Mouse (Mus musculus): ENCODE measurements at regions not wholly inside any gene's neighbourhood (a gene's known extent, or its start where the extent isn't known, plus 50 kb on each side); places are given as distances from the start of the nearest gene placed in this dataset.

DNA sequence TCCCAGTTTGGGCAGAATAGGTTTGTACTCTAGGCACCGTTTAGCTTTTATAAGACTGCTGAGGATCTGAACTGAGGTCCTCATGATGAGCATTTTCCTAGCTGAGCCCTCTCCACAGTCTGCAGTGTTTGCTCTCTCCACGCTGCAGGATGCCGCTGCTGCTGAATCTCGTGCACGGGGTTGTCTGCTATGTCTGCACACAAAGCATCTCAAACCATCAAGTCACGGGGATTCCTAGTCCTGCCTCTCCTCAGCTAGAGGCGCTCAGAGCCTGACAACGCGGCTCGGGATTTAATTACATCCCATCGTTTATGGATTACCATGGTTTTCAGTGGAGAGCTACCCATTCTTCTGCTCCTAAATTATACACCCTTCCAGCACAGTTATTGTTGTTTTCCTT is 175.6 kb downstream of the Rnf144b start:
- no peak for DNase-seq (ENCODE audit: low spot score in 2 of 2)

- DNase-seq (ENCODE audit: low spot score in 2 of 2), result no peak
Observed at GRCm38 (mm10) chr13:47300486-47300885, 178.0 kb downstream of the Rnf144b start.

DNA sequence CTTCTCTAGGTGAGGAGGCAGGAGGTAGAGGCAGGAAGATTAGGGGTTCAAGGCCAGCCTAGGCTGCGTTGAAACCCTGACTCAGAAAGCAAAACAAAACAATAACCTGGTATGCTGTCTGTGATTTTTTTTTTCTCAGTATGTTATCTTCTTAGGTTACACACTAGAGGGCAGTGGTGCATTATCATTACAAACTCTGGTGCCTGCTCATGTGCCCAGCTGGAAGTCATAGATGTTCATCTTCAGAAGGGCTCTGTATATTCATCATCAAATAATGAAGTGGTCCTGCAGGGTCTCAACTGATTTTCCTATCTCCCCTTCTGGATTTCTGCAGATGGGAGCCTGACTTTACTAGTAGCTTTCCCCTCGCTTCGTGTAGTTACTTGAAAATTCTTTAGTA is 178.6 kb downstream of the Rnf144b start:
- peak in 1 of 2 experiments; percentile 21 for DNase-seq (ENCODE audit: low spot score in 2 of 2)

GRCm38 (mm10) chr13:47309492-47309891 is 187.0 kb downstream of the Rnf144b start:
- peak in 1 of 2 experiments; percentile 27 for DNase-seq (ENCODE audit: low spot score in 2 of 2)

DNA sequence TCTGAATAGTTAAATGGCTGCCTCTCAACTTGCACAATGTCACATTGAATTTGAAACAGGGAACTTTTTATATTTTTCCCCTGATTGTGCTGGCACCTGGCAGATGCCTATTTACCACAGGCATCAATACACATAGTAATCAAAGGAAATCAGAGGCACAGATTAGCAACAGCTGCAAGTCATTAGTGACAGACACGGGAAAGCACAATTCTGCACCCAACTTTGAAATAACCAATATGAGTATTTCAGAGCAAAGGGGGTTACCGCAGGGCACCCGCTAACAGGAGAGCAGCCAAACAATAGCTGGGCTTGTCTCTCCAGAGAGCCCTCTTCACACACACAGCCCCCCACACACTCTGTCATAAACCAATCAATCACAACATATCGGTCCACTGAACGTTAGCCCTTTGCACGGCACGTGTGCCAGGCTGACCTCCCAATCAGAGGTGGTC is 188.3 kb downstream of the Rnf144b start:
- DNase-seq (ENCODE audit: low spot score in 2 of 2), result no peak

DNA sequence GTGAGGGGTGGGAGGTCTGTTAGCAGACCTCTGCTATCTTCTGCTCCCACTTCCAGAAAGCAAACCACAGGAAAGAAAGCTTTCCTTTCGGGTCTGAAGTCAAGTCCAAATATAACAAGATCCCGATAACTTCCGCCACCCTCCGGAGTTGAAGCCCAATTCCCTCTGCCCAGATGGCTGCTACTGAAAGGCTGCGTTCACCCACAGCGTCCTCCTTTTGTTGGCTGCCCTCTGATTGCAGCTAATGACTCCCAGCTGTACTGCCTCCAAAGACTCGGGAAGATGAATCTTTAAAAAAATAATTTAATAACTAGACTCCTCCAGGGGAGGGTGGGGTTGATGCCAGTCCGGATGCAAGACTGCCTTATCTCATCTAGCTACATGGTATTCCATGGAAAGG is 197.1 kb downstream of the Rnf144b start:
- DNase-seq (ENCODE audit: low spot score in 2 of 2), result no peak

- no peak for DNase-seq (ENCODE audit: low spot score in 2 of 2)
Observed at GRCm38 (mm10) chr13:47321876-47322275, 199.4 kb downstream of the Rnf144b start.

GRCm38 (mm10) chr13:47335996-47336684 is 213.7 kb downstream of the Rnf144b start:
- peak; percentile 36 to 47 for DNase-seq (ENCODE audit: low spot score in 2 of 2)

DNA sequence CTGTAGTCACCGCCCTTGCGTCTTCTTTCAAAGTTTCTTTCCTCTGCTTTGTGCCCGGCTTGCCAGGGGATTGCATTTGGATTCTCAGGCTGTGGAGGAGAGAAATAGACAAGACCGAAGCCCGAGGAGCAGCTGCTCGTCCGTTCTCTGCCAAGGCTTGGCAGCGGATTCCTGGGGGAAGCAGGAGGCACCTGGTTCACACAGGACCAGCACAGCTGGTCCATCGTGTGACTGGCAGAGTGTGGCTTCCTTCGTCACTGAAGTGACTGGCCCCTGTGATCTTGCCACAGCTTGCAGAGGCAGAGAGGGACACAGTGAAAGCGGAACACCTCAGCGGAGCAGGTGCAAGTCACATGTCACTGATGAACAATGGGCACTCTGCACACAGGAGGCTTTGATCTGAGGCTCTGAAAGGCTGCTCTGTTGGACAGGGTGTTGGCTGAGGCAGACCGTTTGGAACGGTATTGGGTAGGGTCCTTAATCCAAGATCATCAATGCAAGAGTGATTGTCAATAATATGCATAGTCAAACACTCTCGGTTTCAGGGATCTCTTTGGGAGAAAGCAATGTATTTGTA is 214.5 kb downstream of the Rnf144b start:
- DNase-seq (ENCODE audit: low spot score in 2 of 2), result peak; percentile 21 to 47

DNA sequence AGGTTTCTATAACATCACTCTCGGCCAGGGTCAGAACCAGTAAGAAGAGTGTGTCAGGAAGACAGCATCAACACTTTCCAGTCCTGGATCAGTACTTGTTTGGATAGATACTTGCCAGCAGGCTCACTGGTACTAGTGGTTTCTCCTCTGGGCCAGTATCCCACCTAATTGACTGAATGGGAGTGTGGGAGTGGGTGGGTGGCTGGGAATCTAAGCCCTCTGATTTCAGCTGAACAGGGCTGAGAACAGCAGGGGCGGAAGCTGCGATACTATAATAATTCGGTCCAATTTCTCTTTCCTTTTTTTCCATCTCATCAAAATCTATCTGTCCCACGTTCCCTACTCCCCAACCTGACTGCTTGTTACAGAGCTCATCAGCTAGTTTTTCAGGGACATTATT is 217.0 kb downstream of the Rnf144b start:
- no peak for DNase-seq (ENCODE audit: low spot score in 2 of 2)

DNA sequence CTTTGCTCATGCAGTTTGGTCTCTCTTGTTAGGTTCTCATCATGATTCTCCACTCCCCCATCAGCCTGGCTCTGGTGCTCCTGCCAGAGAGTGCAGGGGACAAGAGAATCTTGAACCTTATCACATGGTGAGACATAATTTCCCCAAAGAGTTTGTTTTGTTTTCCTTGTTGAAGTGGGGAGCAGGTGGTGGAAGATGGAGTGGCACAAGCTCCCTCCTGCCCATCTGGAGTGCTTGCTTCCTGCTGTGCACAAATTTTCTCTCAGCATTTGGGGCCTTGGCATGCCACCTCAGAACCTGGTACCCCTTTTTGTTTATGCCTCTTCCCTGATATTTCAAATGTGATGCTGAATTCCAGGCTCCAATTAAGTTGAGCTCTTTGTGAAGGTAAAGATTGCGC is 219.9 kb downstream of the Rnf144b start:
- no peak for DNase-seq (ENCODE audit: low spot score in 2 of 2)

- no peak for DNase-seq (ENCODE audit: low spot score in 2 of 2)
Observed at GRCm38 (mm10) chr13:47345576-47345975, 223.1 kb downstream of the Rnf144b start.

DNA sequence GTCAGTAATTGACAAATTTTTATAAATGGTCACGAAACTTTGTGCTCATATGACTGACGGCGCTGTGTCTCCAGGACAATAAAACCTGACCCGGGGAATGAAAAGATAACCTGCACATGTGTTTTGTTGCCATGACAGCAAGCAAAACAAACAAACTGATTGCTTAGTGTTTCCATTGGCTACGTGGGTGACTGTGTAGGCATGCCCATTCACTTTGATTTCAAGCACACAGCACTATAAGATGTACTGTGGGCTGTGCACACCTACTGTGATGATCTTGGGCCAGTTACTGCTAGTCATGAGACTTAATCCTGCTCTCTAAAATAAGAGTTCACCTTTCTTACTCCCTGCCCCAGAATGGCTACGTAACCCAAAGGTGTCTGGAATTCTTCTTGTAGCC is 225.4 kb downstream of the Rnf144b start:
- DNase-seq (ENCODE audit: low spot score in 2 of 2), result no peak

DNA sequence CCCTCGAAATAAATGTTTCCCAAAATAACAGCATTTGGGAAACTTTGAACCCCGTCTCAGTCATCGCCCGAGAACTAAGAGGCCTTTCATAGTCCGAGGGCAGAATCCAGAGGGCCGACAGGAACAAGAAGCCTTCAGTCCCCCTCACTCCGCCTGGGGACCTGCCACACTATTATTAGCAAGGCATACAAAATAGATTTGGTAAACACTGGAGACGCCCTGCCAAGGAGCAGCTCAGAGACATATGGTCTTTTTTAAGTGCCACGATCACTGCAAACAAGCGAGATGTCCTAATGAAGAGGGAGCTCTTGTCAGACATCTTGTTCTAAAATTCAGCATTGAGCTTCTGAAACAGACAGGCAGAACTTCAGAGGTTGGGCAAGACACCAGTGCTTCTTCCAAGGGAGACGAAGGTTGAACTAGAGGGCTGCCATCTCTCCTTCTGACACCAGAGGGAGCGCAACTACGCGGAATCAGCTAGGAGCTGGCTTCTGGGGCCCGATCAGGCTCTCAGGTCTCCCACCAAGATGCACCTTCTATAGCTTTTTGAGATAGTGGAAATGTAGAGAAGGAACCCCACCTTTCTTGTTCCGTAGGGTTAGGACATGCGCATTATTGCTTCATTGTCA is 226.2 kb downstream of the Rnf144b start:
- peak; percentile 79 to 93 for DNase-seq (ENCODE audit: low spot score in 2 of 2)

GRCm38 (mm10) chr13:47354446-47354845 is 232.0 kb downstream of the Rnf144b start:
- DNase-seq (ENCODE audit: low spot score in 2 of 2), result peak in 1 of 2 experiments; percentile 12

- DNase-seq (ENCODE audit: low spot score in 2 of 2), result no peak
Observed at GRCm38 (mm10) chr13:47355169-47355568, 232.7 kb downstream of the Rnf144b start.

DNA sequence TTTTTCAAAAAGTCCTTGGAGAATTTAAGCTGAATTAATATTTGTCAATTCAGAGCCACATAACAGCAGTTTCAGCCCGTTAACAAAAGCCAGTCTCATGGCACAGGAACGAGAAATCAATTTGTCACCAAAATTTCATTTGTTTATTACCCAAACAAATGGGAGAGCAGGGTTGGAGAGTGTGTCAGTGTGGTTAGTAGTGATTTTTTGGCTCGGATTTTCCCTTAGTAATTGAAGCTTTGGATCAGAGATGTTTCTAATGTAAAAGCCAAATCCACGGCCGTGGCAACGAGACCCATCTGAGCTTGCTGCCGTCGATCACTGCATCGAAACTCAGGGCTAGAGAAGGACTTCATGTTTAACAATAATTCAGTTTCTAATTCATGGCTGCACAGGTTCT is 236.5 kb downstream of the Rnf144b start:
- DNase-seq (ENCODE audit: low spot score in 2 of 2), result no peak

DNA sequence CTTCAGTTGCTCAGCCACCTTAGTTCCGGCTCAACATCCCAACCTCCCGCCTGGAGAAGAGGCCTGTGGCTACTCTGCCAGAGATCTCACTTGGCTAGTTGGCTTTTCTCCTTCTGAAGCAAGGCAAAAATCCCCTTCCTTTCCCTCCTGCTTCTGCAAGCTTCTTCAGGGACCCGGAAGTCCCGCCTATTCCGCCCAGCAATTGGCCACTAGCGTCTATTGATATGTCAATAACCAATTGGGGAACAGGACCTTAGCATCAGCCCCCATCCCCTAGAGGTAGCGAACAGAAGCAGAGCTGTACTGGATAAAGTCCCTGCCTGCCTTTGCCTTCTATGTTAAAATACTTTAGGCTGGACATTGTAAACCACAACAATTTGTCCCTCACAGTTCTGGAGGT is 243.3 kb downstream of the Rnf144b start:
- DNase-seq (ENCODE audit: low spot score in 2 of 2), result no peak

GRCm38 (mm10) chr13:47368041-47368823 is 245.8 kb downstream of the Rnf144b start:
- no peak for DNase-seq (ENCODE audit: low spot score in 2 of 2)

GRCm38 (mm10) chr13:47374583-47374982 is 252.1 kb downstream of the Rnf144b start:
- DNase-seq (ENCODE audit: low spot score in 2 of 2), result no peak

GRCm38 (mm10) chr13:47391023-47391422 is 268.6 kb downstream of the Rnf144b start:
- no peak for DNase-seq (ENCODE audit: low spot score in 2 of 2)

- no peak for DNase-seq (ENCODE audit: low spot score in 2 of 2)
Observed at GRCm38 (mm10) chr13:47397726-47398350, 275.4 kb downstream of the Rnf144b start.

Data from frontal cortex, postnatal 36 days (tissue).